Mouse (Mus musculus) heart, adult 2 months (tissue): ENCODE measurements around the gene 1700122O11Rik.

Experiments
- CTCF ChIP-seq: fragments of 200-600 bp; IDR thresholded peaks from 2 replicates; pipeline ENCODE4 v1.8.1; 2022; ENCODE audit warnings: antibody characterized with exemption, mild to moderate bottlenecking, moderate library complexity
- EP300 ChIP-seq: fragments of 200-500 bp; IDR thresholded peaks from 2 replicates; pipeline ENCODE4 v1.6.1; 2011; ENCODE audit warnings: low read depth, low read length, control low read depth; ENCODE audit not compliant: insufficient read depth
- POLR2A ChIP-seq: fragments of 200-500 bp; IDR thresholded peaks from 2 replicates; pipeline ENCODE4 v1.6.1; 2011; ENCODE audit warnings: mild to moderate bottlenecking, low read depth, low read length, control low read depth; ENCODE audit not compliant: insufficient read depth

DNA sequence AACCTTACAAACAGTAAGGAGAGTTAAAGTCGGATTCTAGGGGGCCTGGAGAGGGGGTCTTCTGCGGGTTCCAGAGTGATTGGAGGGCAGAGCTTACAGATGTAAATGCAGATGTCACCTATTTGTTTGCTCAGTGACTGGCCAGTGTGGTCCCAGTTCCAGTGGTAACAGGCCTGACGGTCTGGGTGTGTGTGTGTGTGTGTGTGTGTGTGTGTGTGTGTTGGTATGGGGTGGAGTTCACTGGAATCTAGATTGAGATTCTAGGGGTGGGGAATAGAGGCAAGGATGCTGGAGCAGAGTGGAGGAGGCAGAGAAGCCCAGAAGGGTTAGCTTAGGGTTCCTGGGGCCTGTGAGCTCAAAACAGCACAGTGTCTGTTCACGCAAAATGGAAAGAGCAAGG, 32.3 kb downstream of the 1700122O11Rik start:
- no peak for TF ChIP-seq CTCF
- TF ChIP-seq POLR2A, result no peak
- TF ChIP-seq EP300, result no peak
